Mouse (Mus musculus) cerebellum, adult 2 months (tissue): Measurements from ENCODE around the gene Tex35. TPM values are rescaled to one million over a fixed set of nuclear protein-coding genes. Genes with fewer than 3 reads are reported as not detected.

ENCODE experiments used
- DNase-seq, 2 experiments: peaks; one replicate each; pipeline ENCODE4 v3.0.0; 2021
- H3K27ac ChIP-seq: fragments of 200-500 bp; 2 replicates; pipeline ENCODE4 v1.5.1; 2012; ENCODE audit warnings: low read length, control low read depth, inconsistent platforms; ENCODE audit not compliant: insufficient read depth
- H3K27me3 ChIP-seq: fragments of 200-500 bp; 2 replicates; pipeline ENCODE4 v1.6.1; 2012; ENCODE audit warnings: inconsistent platforms, mild to moderate bottlenecking, low read length, moderate library complexity; ENCODE audit not compliant: control insufficient read depth, insufficient read depth
- H3K4me1 ChIP-seq: fragments of 200-500 bp; 2 replicates; pipeline ENCODE4 v1.6.1; 2011; ENCODE audit warnings: low read length; ENCODE audit not compliant: control insufficient read depth, insufficient read depth
- H3K4me3 ChIP-seq: fragments of 200-500 bp; replicated peaks from 2 replicates; pipeline ENCODE3; 2011; ENCODE audit warnings: mild to moderate bottlenecking, low read depth, low read length, control low read depth; ENCODE audit not compliant: insufficient read depth
- CTCF ChIP-seq: fragments of 200-500 bp; IDR thresholded peaks from 2 replicates; pipeline ENCODE4 v1.5.1; 2011; ENCODE audit warnings: low read depth, mild to moderate bottlenecking, control low read depth, low read length, moderate library complexity, borderline replicate concordance; ENCODE audit not compliant: insufficient read depth
- POLR2A ChIP-seq: fragments of 200-500 bp; IDR thresholded peaks from 2 replicates; pipeline ENCODE4 v1.6.1; 2011; ENCODE audit warnings: low read length, control low read depth, borderline replicate concordance; ENCODE audit not compliant: insufficient read depth
- WGBS: fragments of 180-500 bp; shearing (Covaris S2); methylation state at CpG from one replicate; pipeline ENCODE4 v1.1.7; 2018; 5-methylcytosine and 5-hydroxymethylcytosine counted together
- polyA plus RNA-seq: library from polyadenylated mRNA; depleted of rRNA; stranded (reverse); fragments of >200 nt; gene quantifications from 2 replicates; pipeline ENCODE4 v1.2.3, GENCODE M21; 2012

Tex35 gene
- polyA plus RNA-seq, 1 experiment: not detected

DNA sequence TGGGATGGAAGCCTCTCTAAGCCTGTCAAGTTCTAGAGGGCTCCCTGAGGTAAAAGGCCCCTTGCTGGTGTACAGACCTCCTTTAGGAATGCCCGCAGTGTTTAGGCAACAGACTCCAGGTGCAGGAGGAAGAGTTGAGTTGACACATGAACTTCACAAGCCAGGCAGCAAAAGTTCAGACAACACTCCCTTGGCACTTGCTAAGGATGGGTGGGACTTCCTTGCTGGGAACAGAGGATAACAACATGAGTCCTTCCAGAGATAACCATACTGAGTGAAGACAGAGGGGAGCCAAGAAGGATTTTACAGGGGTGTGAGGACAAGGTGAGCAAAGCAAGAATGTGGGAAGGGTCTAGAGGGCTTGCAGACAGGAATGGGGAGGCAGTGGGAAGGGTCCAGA lies 15.9 kb downstream of the Tex35 start:
- 95% methylated on average over 1 of the region's 1 CpGs for WGBS

GRCm38 (mm10) chr1:157092140-157092539 lies 16.3 kb downstream of the Tex35 start:
- no peak for DNase-seq
- no peak overlapping the region for H3K27ac ChIP-seq
- no peak for TF ChIP-seq CTCF
- no peak for TF ChIP-seq POLR2A
- no peaks in the 10 kb centered on the region; the same call in 1 of the 2 replicates for H3K4me1 ChIP-seq
- H3K4me3 ChIP-seq: no peak overlapping the region
- no peaks in the 10 kb centered on the region for H3K27me3 ChIP-seq
- 66% methylated on average over 4 of the region's 4 CpGs for WGBS

More for the DNA sequence above, 15.9 kb downstream of the Tex35 start:
- Histone ChIP-seq H3K27me3 (no peaks in the 10 kb centered on the region), H3K4me1 (no peaks in the 10 kb centered on the region; the same call in 1 of the 2 replicates), H3K27ac (no peak overlapping the region), H3K4me3 (no peak overlapping the region)
- no peak for DNase-seq
- no peak for TF ChIP-seq POLR2A
- TF ChIP-seq CTCF: no peak

GRCm38 (mm10) chr1:157090835-157091234 lies 17.6 kb downstream of the Tex35 start:
- Histone ChIP-seq H3K4me3 (no peak overlapping the region), H3K27ac (no peak overlapping the region), H3K27me3 (no peaks in the 10 kb centered on the region), H3K4me1 (no peaks in the 10 kb centered on the region; the same call in 1 of the 2 replicates)
- 77% methylated on average over 3 of the region's 3 CpGs for WGBS
- no peak for TF ChIP-seq POLR2A
- TF ChIP-seq CTCF: no peak
- DNase-seq: no peak

DNA sequence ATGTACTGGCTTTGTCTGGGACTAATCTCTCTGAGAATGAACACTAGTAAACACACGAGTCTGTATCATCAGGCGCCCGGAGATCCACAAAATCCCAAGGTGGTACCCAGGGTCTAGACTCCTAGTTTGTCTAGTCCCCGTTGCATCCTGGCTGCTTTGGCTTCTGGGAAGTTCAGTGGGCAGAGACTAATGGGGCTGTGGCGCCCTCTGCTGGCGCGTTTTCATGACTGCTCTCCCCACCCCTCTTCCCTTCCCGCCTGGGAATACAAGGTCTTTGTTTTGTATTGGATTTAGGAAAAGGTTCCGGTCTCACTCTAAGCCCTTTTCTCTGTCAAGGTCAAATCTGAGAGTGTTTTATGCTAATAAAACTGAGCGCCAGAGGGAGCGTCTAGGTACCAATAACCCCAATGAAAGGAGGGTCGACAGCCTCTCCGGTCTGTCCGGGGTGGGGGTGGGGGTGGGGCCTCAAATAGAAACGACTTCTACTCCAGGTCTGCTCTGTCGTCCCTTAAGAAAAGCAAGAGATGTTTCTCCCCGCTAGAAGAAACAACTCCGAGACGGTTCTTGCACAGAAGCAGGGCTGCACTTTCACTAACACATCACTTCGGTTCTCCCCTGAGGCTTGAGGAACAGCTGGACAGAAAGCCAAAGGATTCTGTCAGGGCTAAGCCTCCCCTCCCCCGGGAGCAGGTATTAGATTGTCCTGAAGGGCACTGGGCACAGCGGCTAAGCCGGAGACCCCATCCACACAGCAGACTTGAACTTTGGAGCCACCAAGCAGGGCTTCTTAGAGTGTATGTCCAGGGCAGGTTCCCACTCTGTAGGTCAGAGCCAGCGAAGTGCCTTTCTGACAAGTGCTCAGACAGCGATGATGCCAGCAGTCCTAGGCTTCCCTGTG lies 22.1 kb downstream of the Tex35 start:
- H3K27ac ChIP-seq: no peak overlapping the region
- no peaks in the 10 kb centered on the region for H3K27me3 ChIP-seq
- WGBS: 9% methylated on average over 25 of the region's 25 CpGs
- TF ChIP-seq POLR2A (no peak), CTCF (peak; percentile 75)
- no peak overlapping the region for H3K4me3 ChIP-seq
- H3K4me1 ChIP-seq: no peaks in the 10 kb centered on the region
- DNase-seq: peak; percentile 20 to 54

- Histone ChIP-seq H3K27ac (no peak overlapping the region), H3K4me3 (no peak overlapping the region), H3K4me1 (no peaks in the 10 kb centered on the region), H3K27me3 (no peaks in the 10 kb centered on the region)
- TF ChIP-seq POLR2A: no peak
- no peak for TF ChIP-seq CTCF
- no peak for DNase-seq
- 93% methylated on average over 4 of the region's 4 CpGs for WGBS
These were observed 25.5 kb downstream of the Tex35 start for GRCm38 (mm10) chr1:157082931-157083330.

DNA sequence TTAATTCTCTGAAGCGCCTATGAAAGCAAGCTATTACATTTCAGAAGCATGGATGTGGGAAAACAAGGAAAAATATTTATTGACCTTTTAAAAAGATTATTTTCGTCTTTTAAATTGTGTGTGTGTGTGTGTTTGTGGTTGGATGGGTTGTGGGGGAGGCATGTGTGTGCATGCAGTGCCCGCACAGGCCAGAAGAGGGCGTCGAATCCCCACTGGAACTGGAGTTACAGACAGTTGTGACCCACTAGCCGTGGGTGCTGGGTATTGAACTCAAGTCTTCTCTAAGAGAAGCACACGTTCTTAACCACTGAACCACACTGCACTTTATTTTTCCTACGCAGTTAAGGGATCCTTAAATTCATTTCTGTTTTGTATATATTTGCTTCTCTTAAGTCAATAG lies 26.5 kb downstream of the Tex35 start:
- DNase-seq: no peak
- 65% methylated on average over 8 of the region's 8 CpGs for WGBS
- TF ChIP-seq CTCF: peak; percentile 32; the same call in 1 of the 2 replicates
- TF ChIP-seq POLR2A: no peak
- H3K27me3 ChIP-seq: no peaks in the 10 kb centered on the region
- H3K27ac ChIP-seq: no peak overlapping the region
- H3K4me1 ChIP-seq: no peaks in the 10 kb centered on the region
- no peak overlapping the region for H3K4me3 ChIP-seq

DNA sequence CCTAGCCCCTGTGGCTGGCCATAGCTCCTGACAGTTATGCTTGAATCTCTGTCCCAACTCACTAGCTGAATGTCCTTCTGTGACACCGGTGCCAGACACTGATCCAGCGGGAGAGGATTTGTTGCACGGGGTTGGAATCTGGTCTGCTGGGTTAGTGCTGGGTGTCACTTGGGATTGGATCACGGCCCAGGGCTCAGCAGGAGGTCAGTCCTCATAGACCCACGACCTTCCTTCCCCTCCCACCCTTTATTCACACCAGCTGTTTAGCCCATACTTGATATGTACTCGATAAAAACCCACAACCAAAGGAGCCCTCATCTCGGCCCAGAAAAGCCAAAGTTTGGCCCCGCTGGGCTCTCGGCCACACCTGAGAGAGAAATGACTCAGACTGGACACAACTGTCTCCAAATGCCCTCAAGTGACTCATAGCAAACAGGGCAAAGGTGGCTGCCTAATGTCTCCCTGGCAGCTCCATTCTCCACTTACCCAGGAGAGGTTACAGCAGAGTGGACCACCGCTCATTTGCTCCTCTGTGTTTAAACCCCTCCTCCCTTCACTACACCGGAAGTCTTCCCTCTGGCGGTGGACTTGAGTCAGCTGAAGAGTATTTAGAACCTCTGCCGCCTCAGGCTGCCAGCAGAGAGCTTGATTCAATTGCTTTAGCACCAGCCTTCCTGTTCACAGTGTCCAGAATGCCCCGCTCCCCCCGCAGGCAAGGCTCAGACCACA lies 27.2 kb downstream of the Tex35 start:
- Histone ChIP-seq H3K4me3 (no peak overlapping the region), H3K27ac (no peak overlapping the region), H3K4me1 (no peaks in the 10 kb centered on the region), H3K27me3 (no peaks in the 10 kb centered on the region)
- WGBS: 33% methylated on average over 15 of the region's 15 CpGs
- no peak for DNase-seq
- TF ChIP-seq POLR2A (no peak), CTCF (no peak)
